Mouse (Mus musculus): ENCODE measurements around the gene Loxl1. TPM values are rescaled to one million over a fixed set of nuclear protein-coding genes. Genes with fewer than 3 reads are reported as not detected.

The Loxl1 gene
- polyA plus RNA-seq, 1 experiment from 2014 or later = 122 TPM

GRCm38 (mm10) chr9:58327382-58327781, 14.4 kb upstream of the Loxl1 start:
- ATAC-seq (no peak), DNase-seq (ENCODE audit: low spot score) (no peak)
- no peak for TF ChIP-seq EP300 (IDR thresholded peaks at IDR 0.05)
- no peak overlapping the region for H3K4me2 ChIP-seq (replicated peaks; ENCODE audit: low read depth, low read length)
- no peaks in the 10 kb centered on the region for H3K9me3 ChIP-seq (ENCODE audit: low read length)
- no peak overlapping the region for H3K27ac ChIP-seq (ENCODE audit: low read length)
- H3K36me3 ChIP-seq (ENCODE audit: insufficient read depth, low read length) = no peaks in the 10 kb centered on the region
- no peaks in the 10 kb centered on the region for H3K4me1 ChIP-seq (ENCODE audit: insufficient read depth, low read depth, low read length)
- no peak overlapping the region for H3K4me3 ChIP-seq (ENCODE audit: low read depth, low read length)
- H3K9ac ChIP-seq (replicated peaks; ENCODE audit: low read depth) = no peak overlapping the region
- 40% methylated on average over 1 of the region's 1 CpGs for WGBS
- H3K27me3 ChIP-seq (replicated peaks; ENCODE audit: insufficient read depth, low read length) = no peaks in the 10 kb centered on the region

- Histone ChIP-seq H3K4me3 (ENCODE audit: low read depth, low read length) (no peak overlapping the region), H3K4me1 (ENCODE audit: insufficient read depth, low read depth, low read length) (no peaks in the 10 kb centered on the region), H3K36me3 (ENCODE audit: insufficient read depth, low read length) (no peaks in the 10 kb centered on the region), H3K9ac (replicated peaks; ENCODE audit: low read depth) (no peak overlapping the region), H3K4me2 (replicated peaks; ENCODE audit: low read depth, low read length) (no peak overlapping the region), H3K27me3 (replicated peaks; ENCODE audit: insufficient read depth, low read length) (no peaks in the 10 kb centered on the region), H3K9me3 (ENCODE audit: low read length) (no peaks in the 10 kb centered on the region), H3K27ac (ENCODE audit: low read length) (no peak overlapping the region)
- WGBS = 11% methylated on average over 4 of the region's 4 CpGs
- no peak for DNase-seq (ENCODE audit: low spot score)
- no peak for TF ChIP-seq CTCF (IDR thresholded peaks at IDR 0.05)
- no peak for TF ChIP-seq EP300 (IDR thresholded peaks at IDR 0.05)
- no peak for ATAC-seq
Measured at GRCm38 (mm10) chr9:58326477-58327180, 13.6 kb upstream of the Loxl1 start.

- TF ChIP-seq CTCF (IDR thresholded peaks at IDR 0.05) = peak; percentile 41
- no peak for TF ChIP-seq EP300 (IDR thresholded peaks at IDR 0.05)
- no peak for ATAC-seq
- no peak for DNase-seq (ENCODE audit: low spot score)
- Histone ChIP-seq H3K9ac (replicated peaks; ENCODE audit: low read depth) (no peak overlapping the region), H3K4me3 (ENCODE audit: low read depth, low read length) (no peak overlapping the region), H3K9me3 (ENCODE audit: low read length) (no peaks in the 10 kb centered on the region), H3K36me3 (ENCODE audit: insufficient read depth, low read length) (no peaks in the 10 kb centered on the region), H3K27ac (ENCODE audit: low read length) (no peak overlapping the region), H3K27me3 (replicated peaks; ENCODE audit: insufficient read depth, low read length) (no peaks in the 10 kb centered on the region), H3K4me1 (ENCODE audit: insufficient read depth, low read depth, low read length) (no peaks in the 10 kb centered on the region), H3K4me2 (replicated peaks; ENCODE audit: low read depth, low read length) (no peak overlapping the region)
- WGBS = 93% methylated on average over 3 of the region's 3 CpGs
Measured at GRCm38 (mm10) chr9:58321681-58322080, 8.7 kb upstream of the Loxl1 start.

GRCm38 (mm10) chr9:58318317-58318716, 5.3 kb upstream of the Loxl1 start:
- ATAC-seq = no peak

GRCm38 (mm10) chr9:58317381-58317780, 4.4 kb upstream of the Loxl1 start:
- no peaks in the 10 kb centered on the region for H3K4me1 ChIP-seq (ENCODE audit: insufficient read depth, low read depth, low read length)
- H3K27me3 ChIP-seq (replicated peaks; ENCODE audit: insufficient read depth, low read length) = 0 out of 2 replicates have a peak, but pooled peaks cover 2% of the 10 kb centered on the region
- no peak overlapping the region for H3K4me2 ChIP-seq (replicated peaks; ENCODE audit: low read depth, low read length)
- no peak for ATAC-seq
- DNase-seq (ENCODE audit: low spot score) = no peak
- no peak overlapping the region for H3K4me3 ChIP-seq (ENCODE audit: low read depth, low read length)
- 0 out of 2 replicates have a peak overlapping the region, but pooled peaks have one; percentile 21 for H3K27ac ChIP-seq (ENCODE audit: low read length)
- no peaks in the 10 kb centered on the region for H3K9me3 ChIP-seq (ENCODE audit: low read length)
- TF ChIP-seq EP300 (IDR thresholded peaks at IDR 0.05) (no peak), CTCF (IDR thresholded peaks at IDR 0.05) (no peak)
- H3K36me3 ChIP-seq (ENCODE audit: insufficient read depth, low read length) = no peaks in the 10 kb centered on the region
- WGBS = 49% methylated on average over 3 of the region's 3 CpGs
- H3K9ac ChIP-seq (replicated peaks; ENCODE audit: low read depth) = no peak overlapping the region

More at GRCm38 (mm10) chr9:58318317-58318716, 5.3 kb upstream of the Loxl1 start:
- TF ChIP-seq CTCF (IDR thresholded peaks at IDR 0.05) (no peak), EP300 (IDR thresholded peaks at IDR 0.05) (no peak)
- no peaks in the 10 kb centered on the region for H3K4me1 ChIP-seq (ENCODE audit: insufficient read depth, low read depth, low read length)
- no peak overlapping the region for H3K4me2 ChIP-seq (replicated peaks; ENCODE audit: low read depth, low read length)
- no peak overlapping the region for H3K9ac ChIP-seq (replicated peaks; ENCODE audit: low read depth)
- H3K27me3 ChIP-seq (replicated peaks; ENCODE audit: insufficient read depth, low read length) = no peaks in the 10 kb centered on the region
- WGBS = 63% methylated on average over 3 of the region's 3 CpGs
- no peak overlapping the region for H3K27ac ChIP-seq (ENCODE audit: low read length)
- H3K36me3 ChIP-seq (ENCODE audit: insufficient read depth, low read length) = no peaks in the 10 kb centered on the region
- no peak overlapping the region for H3K4me3 ChIP-seq (ENCODE audit: low read depth, low read length)
- no peak for DNase-seq (ENCODE audit: low spot score)
- no peaks in the 10 kb centered on the region for H3K9me3 ChIP-seq (ENCODE audit: low read length)

- DNase-seq (ENCODE audit: low spot score) = no peak
- H3K9ac ChIP-seq (replicated peaks; ENCODE audit: low read depth) = no peak overlapping the region
- peaks cover 3% of the 10 kb centered on the region; the same call in 1 of the 2 replicates for H3K4me1 ChIP-seq (ENCODE audit: insufficient read depth, low read depth, low read length)
- no peaks in the 10 kb centered on the region for H3K9me3 ChIP-seq (ENCODE audit: low read length)
- no peak overlapping the region for H3K4me3 ChIP-seq (ENCODE audit: low read depth, low read length)
- H3K4me2 ChIP-seq (replicated peaks; ENCODE audit: low read depth, low read length) = no peak overlapping the region
- H3K27ac ChIP-seq (ENCODE audit: low read length) = no peak overlapping the region
- no peaks in the 10 kb centered on the region for H3K36me3 ChIP-seq (ENCODE audit: insufficient read depth, low read length)
- peak; percentile 25; the same call in 1 of the 2 replicates for ATAC-seq
- TF ChIP-seq CTCF (IDR thresholded peaks at IDR 0.05) (no peak), EP300 (IDR thresholded peaks at IDR 0.05) (no peak)
- H3K27me3 ChIP-seq (replicated peaks; ENCODE audit: insufficient read depth, low read length) = 0 out of 2 replicates have a peak, but pooled peaks cover 6% of the 10 kb centered on the region
- WGBS = 65% methylated on average over 7 of the region's 7 CpGs
Measured at GRCm38 (mm10) chr9:58316784-58317183, 3.8 kb upstream of the Loxl1 start.
